ENCODE assay signal across 9 mouse cellular contexts in the genomic region with DNA sequence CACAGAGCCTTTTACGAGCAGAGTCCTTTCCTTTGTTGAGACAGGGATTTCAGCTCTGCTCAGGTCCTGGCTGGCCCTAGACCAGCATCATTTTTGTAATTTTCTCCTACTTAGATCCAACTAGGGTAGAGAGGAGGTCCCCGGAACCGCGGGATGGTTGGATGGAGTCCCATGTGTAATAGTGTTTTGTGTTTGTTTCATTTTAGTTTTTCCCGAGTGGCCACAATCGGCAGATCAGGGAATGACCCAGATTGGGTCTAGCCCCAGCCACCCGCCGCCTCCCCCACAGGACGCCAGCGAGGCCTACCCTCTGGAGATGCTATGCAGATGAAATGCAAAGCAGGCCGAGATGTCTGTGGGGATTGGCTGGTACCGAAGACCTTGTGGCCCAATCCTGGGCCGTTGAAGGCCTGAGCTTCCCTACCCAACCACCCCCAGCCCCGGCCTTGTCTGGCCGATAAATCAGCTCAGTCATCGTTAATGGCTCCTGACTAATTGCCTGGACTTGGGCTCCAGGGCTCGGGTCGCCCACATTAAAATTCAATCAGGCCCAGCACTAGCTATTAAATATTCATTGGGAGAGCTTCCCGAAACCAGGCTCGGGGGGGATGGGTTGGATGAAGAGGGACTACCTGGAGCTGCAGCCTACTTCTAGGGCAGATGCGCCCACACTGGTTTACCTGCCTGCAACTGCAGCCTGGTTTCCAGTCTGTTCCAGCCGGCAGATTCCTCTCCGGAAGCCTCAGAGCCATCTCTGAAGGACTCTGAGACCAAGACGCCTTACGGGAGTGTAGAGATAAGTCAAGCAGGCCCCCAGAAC. TPM values are rescaled to one million over a fixed set of nuclear protein-coding genes. Genes with fewer than 3 reads are reported as not detected.
DNase-seq lines count a peak whose midpoint lies in the region; ATAC-seq and TF ChIP-seq lines count a peak whose summit lies in the region.
"Had no signal": no experiment of that assay in that cellular context is flagged by ENCODE, and none has a peak within 500 bp of the region (broad histone marks: within the 10 kb centered on the region; RNA-seq: fewer than 3 reads in every experiment).

No protein-coding gene starts in this region.

- no peak for TF ChIP-seq POLR2A in cerebellum, adult 2 months (IDR thresholded peaks at IDR 0.05; ENCODE audit: borderline replicate concordance, insufficient read depth, low read length)

- no peak overlapping the region for H3K27ac ChIP-seq in heart, embryonic 13.5 days (replicated peaks)
- no peak overlapping the region for H3K27ac ChIP-seq in cerebellum, adult 2 months (ENCODE audit: insufficient read depth, low read length)
- H3K27ac ChIP-seq in hindbrain, embryonic 10.5 days, result peak overlapping the region; percentile 89
- peak overlapping the region; percentile 82 for H3K27ac ChIP-seq in midbrain, embryonic 13.5 days

- H3K4me1 ChIP-seq in heart, embryonic 13.5 days, result peaks cover 25% of the 10 kb centered on the region
- peaks cover under 1% of the 10 kb centered on the region; the same call in 1 of the 2 replicates for H3K4me1 ChIP-seq in cerebellum, adult 2 months (ENCODE audit: control insufficient read depth, insufficient read depth, low read length)
- H3K4me1 ChIP-seq in hindbrain, embryonic 10.5 days (replicated peaks), result peaks cover 81% of the 10 kb centered on the region
- H3K4me1 ChIP-seq in midbrain, embryonic 13.5 days (replicated peaks), result peaks cover 43% of the 10 kb centered on the region

- DNase-seq in heart, postnatal 10 days, result no peak
- peak; percentile 35 to 53 for DNase-seq in cerebellum, adult 2 months
- peak; percentile 86 for DNase-seq in hindbrain, embryonic 10.5 days (ENCODE audit: low spot score)
- peak; percentile 33 to 49 for DNase-seq in layer of hippocampus, postnatal 14 days (ENCODE audit: low spot score in 2 of 2)
- DNase-seq in thymus, postnatal 25 days, result no peak
- DNase-seq in thymus, postnatal 4 days, result no peak

- intact Hi-C loops in heart, postnatal 10 days (cut with DNase I), result no loop called here

- no peak for TF ChIP-seq CTCF in cerebellum, adult 2 months (IDR thresholded peaks at IDR 0.05; ENCODE audit: borderline replicate concordance, insufficient read depth, low read depth, low read length)

- H3K4me3 ChIP-seq in heart, embryonic 13.5 days, result peak overlapping the region; percentile 2; the same call in 1 of the 2 replicates
- no peak overlapping the region for H3K4me3 ChIP-seq in cerebellum, adult 2 months (replicated peaks; ENCODE audit: insufficient read depth, low read depth, low read length)
- H3K4me3 ChIP-seq in hindbrain, embryonic 10.5 days, result peak overlapping the region; percentile 34
- H3K4me3 ChIP-seq in midbrain, embryonic 13.5 days (replicated peaks), result peak overlapping the region; percentile 11; the same call in 1 of the 2 replicates

- 21% methylated on average over 25 of the region's 25 CpGs for WGBS in heart, embryonic 13.5 days
- WGBS in cerebellum, adult 2 months, result 53% methylated on average over 25 of the region's 25 CpGs
- WGBS in hindbrain, embryonic 10.5 days, result 9% methylated on average over 25 of the region's 25 CpGs
- 6% methylated on average over 25 of the region's 25 CpGs for WGBS in midbrain, embryonic 13.5 days

- H3K9ac ChIP-seq in heart, embryonic 13.5 days, result no peak overlapping the region
- H3K9ac ChIP-seq in midbrain, embryonic 13.5 days (replicated peaks), result 0 out of 2 replicates have a peak overlapping the region, but pooled peaks have one; percentile 20

- H3K27me3 ChIP-seq in heart, embryonic 13.5 days (replicated peaks), result peaks cover 40% of the 10 kb centered on the region
- H3K27me3 ChIP-seq in cerebellum, adult 2 months (ENCODE audit: control insufficient read depth, insufficient read depth, low read length), result no peaks in the 10 kb centered on the region
- H3K27me3 ChIP-seq in hindbrain, embryonic 10.5 days (ENCODE audit: insufficient read depth, poor library complexity, severe bottlenecking), result peaks cover 28% of the 10 kb centered on the region
- no peaks in the 10 kb centered on the region for H3K27me3 ChIP-seq in midbrain, embryonic 13.5 days

- peak overlapping the region; percentile 13 for H3K4me2 ChIP-seq in heart, embryonic 13.5 days
- peak overlapping the region; percentile 41 for H3K4me2 ChIP-seq in midbrain, embryonic 13.5 days (replicated peaks)

- ATAC-seq in heart, embryonic 13.5 days (ENCODE audit: extremely low read depth, insufficient number of reproducible peaks, low FRiP score, low TSS enrichment), result no peak
- peak; percentile 92 for ATAC-seq in midbrain, embryonic 13.5 days

- no peaks in the 10 kb centered on the region for H3K9me3 ChIP-seq in heart, embryonic 13.5 days
- no peaks in the 10 kb centered on the region for H3K9me3 ChIP-seq in hindbrain, embryonic 10.5 days
- H3K9me3 ChIP-seq in midbrain, embryonic 13.5 days, result no peaks in the 10 kb centered on the region

- H3K36me3 ChIP-seq in heart, embryonic 13.5 days, result no peaks in the 10 kb centered on the region
- no peaks in the 10 kb centered on the region for H3K36me3 ChIP-seq in hindbrain, embryonic 10.5 days
- no peaks in the 10 kb centered on the region for H3K36me3 ChIP-seq in midbrain, embryonic 13.5 days

RNA-seq across cellular contexts. Expression of gene Fignl2, which starts 14.7 kb away (rescaled TPM):
- polyA plus RNA-seq in heart, embryonic 13.5 days (2015; fragmentation: Nextera tagmentation; extraction: Ambion mirVana), result 0.08 and 0.09 TPM in 2 replicates
- total RNA-seq in heart, postnatal 10 days (2021), result 1 to 10 TPM; 3.5 to 3.9 TPM
- polyA plus RNA-seq in cerebellum, adult 2 months (2012; rRNA removed), result 2.5 and 2.7 TPM in 2 replicates
- polyA plus RNA-seq in hindbrain, embryonic 10.5 days (2016; fragmentation: Nextera tagmentation; extraction: Ambion mirVana), result 1.4 TPM in 2 replicates
- total RNA-seq in layer of hippocampus, postnatal 14 days (2021), result 1 to 10 TPM; 1.1 to 1.2 TPM
- 0.11 and 0.15 TPM in 2 replicates for polyA plus RNA-seq in midbrain, embryonic 13.5 days (2015; fragmentation: Nextera tagmentation; extraction: Ambion mirVana)

RNA-seq across cellular contexts. Expression of gene Ankrd33, which starts 22.5 kb away (rescaled TPM):
- polyA plus RNA-seq in heart, embryonic 13.5 days (2015; fragmentation: Nextera tagmentation; extraction: Ambion mirVana), result not detected in 2 replicates
- not detected for total RNA-seq in heart, postnatal 10 days (2021)
- 0.10 and 0.33 TPM in 2 replicates for polyA plus RNA-seq in cerebellum, adult 2 months (2012; rRNA removed)
- not detected in 2 replicates for polyA plus RNA-seq in hindbrain, embryonic 10.5 days (2016; fragmentation: Nextera tagmentation; extraction: Ambion mirVana)
- total RNA-seq in layer of hippocampus, postnatal 14 days (2021), result not detected
- polyA plus RNA-seq in midbrain, embryonic 13.5 days (2015; fragmentation: Nextera tagmentation; extraction: Ambion mirVana), result not detected in 2 replicates
- total RNA-seq: gastrocnemius, postnatal 36 days had no signal

RNA-seq across cellular contexts. Expression of gene Acvrl1, which starts 35.3 kb away (rescaled TPM):
- 7.0 and 7.4 TPM in 2 replicates for polyA plus RNA-seq in heart, embryonic 13.5 days (2015; fragmentation: Nextera tagmentation; extraction: Ambion mirVana)
- total RNA-seq in heart, postnatal 10 days (2021), result 10 to 100 TPM; 27.1 to 36.6 TPM
- 15.3 and 17.2 TPM in 2 replicates for polyA plus RNA-seq in cerebellum, adult 2 months (2012; rRNA removed)
- 8.7 and 10.8 TPM in 2 replicates for polyA plus RNA-seq in hindbrain, embryonic 10.5 days (2016; fragmentation: Nextera tagmentation; extraction: Ambion mirVana)
- 10 to 100 TPM; 11.9 to 12.0 TPM for total RNA-seq in layer of hippocampus, postnatal 14 days (2021)
- polyA plus RNA-seq in midbrain, embryonic 13.5 days (2015; fragmentation: Nextera tagmentation; extraction: Ambion mirVana), result 5.3 and 5.5 TPM in 2 replicates

RNA-seq across cellular contexts. Expression of gene Gm47841, which starts 45.8 kb away (rescaled TPM):
- polyA plus RNA-seq in heart, embryonic 13.5 days (2015; fragmentation: Nextera tagmentation; extraction: Ambion mirVana), result not detected in 2 replicates
- total RNA-seq in heart, postnatal 10 days (2021), result under 1 TPM; 0.25 to 0.41 TPM
- polyA plus RNA-seq in cerebellum, adult 2 months (2012; rRNA removed), result not detected in 2 replicates
- polyA plus RNA-seq in hindbrain, embryonic 10.5 days (2016; fragmentation: Nextera tagmentation; extraction: Ambion mirVana), result not detected in 2 replicates
- not detected for total RNA-seq in layer of hippocampus, postnatal 14 days (2021)
- not detected in 2 replicates for polyA plus RNA-seq in midbrain, embryonic 13.5 days (2015; fragmentation: Nextera tagmentation; extraction: Ambion mirVana)
- total RNA-seq: gastrocnemius, postnatal 36 days had no signal

Comparison
In these comparisons a context has a peak if more than half of its experiments do, and no peak if none do; other contexts are left out.
1. H3K27ac ChIP-seq: peak in hindbrain, embryonic 10.5 days (single experiment) and midbrain, embryonic 13.5 days (single experiment); none in heart, embryonic 13.5 days (single experiment) and cerebellum, adult 2 months (single experiment).
2. DNase-seq: peak in cerebellum, adult 2 months (2 of 2), hindbrain, embryonic 10.5 days (single experiment) and layer of hippocampus, postnatal 14 days (2 of 2); none in heart, postnatal 10 days (0 of 2), thymus, postnatal 25 days (single experiment) and thymus, postnatal 4 days (single experiment).